Mouse (Mus musculus): Measurements from ENCODE around the gene Tead1. TPM values are rescaled to one million over a fixed set of nuclear protein-coding genes. Genes with fewer than 3 reads are reported as not detected.

Gene Tead1
- polyA plus RNA-seq, 1 experiment from 2014 or later: 36.2 TPM

GRCm38 (mm10) chr7:112779636-112780035 lies 100.5 kb downstream of the Tead1 start:
- peaks cover 28% of the 10 kb centered on the region for H3K4me1 ChIP-seq (ENCODE audit: control insufficient read depth, insufficient read depth, low read length)
- WGBS: 41% methylated on average over 6 of the region's 6 CpGs
- no peaks in the 10 kb centered on the region for H3K9me3 ChIP-seq (ENCODE audit: control insufficient read depth, low read depth, low read length)
- no peak for ATAC-seq (ENCODE audit: insufficient number of reproducible peaks, insufficient read depth, low FRiP score, low read depth)
- H3K9ac ChIP-seq (replicated peaks; ENCODE audit: low read depth, low read length): no peak overlapping the region
- no peak overlapping the region for H3K4me3 ChIP-seq (ENCODE audit: low read depth, low read length)
- no peak overlapping the region for H3K4me2 ChIP-seq (replicated peaks; ENCODE audit: low read depth, low read length)
- no peak overlapping the region for H3K27ac ChIP-seq (ENCODE audit: low read length)
- H3K27me3 ChIP-seq (ENCODE audit: control insufficient read depth, insufficient read depth, low read length): no peaks in the 10 kb centered on the region
- no peaks in the 10 kb centered on the region for H3K36me3 ChIP-seq (ENCODE audit: control insufficient read depth, insufficient read depth, low read length)

- no peak overlapping the region for H3K9ac ChIP-seq (replicated peaks; ENCODE audit: low read depth, low read length)
- no peaks in the 10 kb centered on the region for H3K36me3 ChIP-seq (ENCODE audit: control insufficient read depth, insufficient read depth, low read length)
- H3K4me1 ChIP-seq (ENCODE audit: control insufficient read depth, insufficient read depth, low read length): peaks cover 21% of the 10 kb centered on the region
- H3K27me3 ChIP-seq (ENCODE audit: control insufficient read depth, insufficient read depth, low read length): no peaks in the 10 kb centered on the region
- no peak overlapping the region for H3K27ac ChIP-seq (ENCODE audit: low read length)
- no peaks in the 10 kb centered on the region for H3K9me3 ChIP-seq (ENCODE audit: control insufficient read depth, low read depth, low read length)
- ATAC-seq (ENCODE audit: insufficient number of reproducible peaks, insufficient read depth, low FRiP score, low read depth): no peak
- no peak overlapping the region for H3K4me2 ChIP-seq (replicated peaks; ENCODE audit: low read depth, low read length)
- WGBS: 66% methylated on average over 6 of the region's 6 CpGs
- no peak overlapping the region for H3K4me3 ChIP-seq (ENCODE audit: low read depth, low read length)
Observed at GRCm38 (mm10) chr7:112780910-112781309, 101.8 kb downstream of the Tead1 start.

DNA sequence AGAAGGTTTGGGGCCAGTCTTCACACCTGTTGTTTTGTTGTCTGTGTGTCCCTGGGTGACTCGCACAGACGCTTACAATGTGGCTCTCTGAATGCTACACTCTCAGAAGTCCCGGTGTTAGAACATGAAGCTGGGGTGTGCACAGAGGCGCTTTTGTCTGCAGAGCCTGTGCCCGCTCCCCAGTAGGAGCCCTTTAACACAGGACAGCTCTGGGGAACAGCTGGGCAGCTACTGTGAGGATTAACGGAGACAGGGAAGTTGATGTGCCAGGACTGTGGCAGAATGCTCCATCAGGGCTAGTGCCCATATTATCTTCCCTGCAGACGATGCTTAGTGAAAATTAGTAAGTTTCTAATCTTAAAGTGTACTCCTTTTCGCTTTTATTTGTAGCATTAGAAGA lies 102.9 kb downstream of the Tead1 start:
- no peak overlapping the region for H3K9ac ChIP-seq (replicated peaks; ENCODE audit: low read depth, low read length)
- no peak overlapping the region for H3K4me2 ChIP-seq (replicated peaks; ENCODE audit: low read depth, low read length)
- no peaks in the 10 kb centered on the region for H3K27me3 ChIP-seq (ENCODE audit: control insufficient read depth, insufficient read depth, low read length)
- peaks cover 25% of the 10 kb centered on the region for H3K4me1 ChIP-seq (ENCODE audit: control insufficient read depth, insufficient read depth, low read length)
- H3K36me3 ChIP-seq (ENCODE audit: control insufficient read depth, insufficient read depth, low read length): no peaks in the 10 kb centered on the region
- no peak overlapping the region for H3K27ac ChIP-seq (ENCODE audit: low read length)
- no peaks in the 10 kb centered on the region for H3K9me3 ChIP-seq (ENCODE audit: control insufficient read depth, low read depth, low read length)
- no peak for ATAC-seq (ENCODE audit: insufficient number of reproducible peaks, insufficient read depth, low FRiP score, low read depth)
- 82% methylated on average over 8 of the region's 8 CpGs for WGBS
- H3K4me3 ChIP-seq (ENCODE audit: low read depth, low read length): no peak overlapping the region

- WGBS: 86% methylated on average over 3 of the region's 3 CpGs
- Histone ChIP-seq H3K4me1 (ENCODE audit: control insufficient read depth, insufficient read depth, low read length) (peaks cover 41% of the 10 kb centered on the region), H3K27ac (ENCODE audit: low read length) (no peak overlapping the region)
Observed at GRCm38 (mm10) chr7:112784278-112784677, 105.2 kb downstream of the Tead1 start.

DNA sequence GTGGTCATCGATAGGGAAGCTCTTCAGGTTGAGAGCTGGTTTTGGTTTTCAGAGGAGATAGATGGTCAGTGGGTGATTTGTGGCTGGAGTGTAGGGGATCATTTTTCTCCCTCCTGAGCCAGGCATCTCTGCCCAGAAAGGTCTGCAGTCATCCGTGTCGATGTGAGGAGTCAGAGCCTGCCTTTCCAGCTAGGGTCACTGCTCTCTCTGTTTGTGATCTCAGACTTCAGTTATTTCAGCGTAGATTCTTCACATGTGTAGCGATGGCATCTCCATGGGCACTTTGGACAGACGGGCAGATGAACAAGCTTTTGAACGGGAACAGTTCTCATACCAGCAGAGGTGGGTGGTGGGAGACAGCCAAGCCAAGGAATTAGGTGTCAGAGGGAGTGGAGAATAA lies 106.2 kb downstream of the Tead1 start:
- Histone ChIP-seq H3K4me2 (replicated peaks; ENCODE audit: low read depth, low read length) (no peak overlapping the region), H3K36me3 (ENCODE audit: control insufficient read depth, insufficient read depth, low read length) (no peaks in the 10 kb centered on the region), H3K4me3 (ENCODE audit: low read depth, low read length) (no peak overlapping the region), H3K9me3 (ENCODE audit: control insufficient read depth, low read depth, low read length) (no peaks in the 10 kb centered on the region), H3K4me1 (ENCODE audit: control insufficient read depth, insufficient read depth, low read length) (peaks cover 47% of the 10 kb centered on the region), H3K9ac (replicated peaks; ENCODE audit: low read depth, low read length) (no peak overlapping the region), H3K27me3 (ENCODE audit: control insufficient read depth, insufficient read depth, low read length) (no peaks in the 10 kb centered on the region), H3K27ac (ENCODE audit: low read length) (no peak overlapping the region)
- WGBS: 75% methylated on average over 7 of the region's 7 CpGs
- ATAC-seq (ENCODE audit: insufficient number of reproducible peaks, insufficient read depth, low FRiP score, low read depth): no peak

More at GRCm38 (mm10) chr7:112784278-112784677, 105.2 kb downstream of the Tead1 start:
- Histone ChIP-seq H3K36me3 (ENCODE audit: control insufficient read depth, insufficient read depth, low read length) (no peaks in the 10 kb centered on the region), H3K4me2 (replicated peaks; ENCODE audit: low read depth, low read length) (no peak overlapping the region), H3K9me3 (ENCODE audit: control insufficient read depth, low read depth, low read length) (no peaks in the 10 kb centered on the region), H3K4me3 (ENCODE audit: low read depth, low read length) (no peak overlapping the region), H3K9ac (replicated peaks; ENCODE audit: low read depth, low read length) (no peak overlapping the region), H3K27me3 (ENCODE audit: control insufficient read depth, insufficient read depth, low read length) (no peaks in the 10 kb centered on the region)
- no peak for ATAC-seq (ENCODE audit: insufficient number of reproducible peaks, insufficient read depth, low FRiP score, low read depth)

DNA sequence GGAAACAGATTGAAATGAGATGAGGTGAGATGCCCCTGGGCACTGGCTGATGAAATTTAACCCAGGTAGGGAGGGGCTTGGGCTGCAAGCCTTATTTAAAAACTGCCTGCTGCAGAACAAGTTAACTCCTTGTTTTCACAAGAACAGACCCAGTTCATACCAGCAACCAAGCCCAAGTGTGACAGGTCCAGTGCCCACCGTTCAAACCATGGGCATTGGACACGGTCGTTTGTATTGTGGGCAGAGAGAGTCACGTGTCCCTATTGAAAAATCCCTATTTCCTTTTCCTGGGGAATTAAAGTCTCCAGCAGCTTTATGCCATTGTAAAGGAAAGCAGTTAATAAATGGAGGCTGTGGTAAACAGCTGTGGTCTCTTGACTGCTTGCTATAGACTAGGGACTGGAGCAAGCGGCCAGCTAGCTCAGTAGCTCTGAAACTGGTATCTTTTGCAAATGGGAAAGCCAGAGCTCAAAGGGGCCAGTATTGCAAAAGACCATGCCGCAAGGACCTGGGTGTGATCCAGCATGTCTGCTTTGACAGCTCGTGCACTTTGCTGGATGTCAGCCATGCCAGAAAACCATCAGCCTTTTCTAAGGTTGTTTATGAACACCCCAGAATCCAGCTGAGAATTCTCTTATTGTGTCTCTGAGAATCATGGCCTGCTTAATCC lies 107.6 kb downstream of the Tead1 start:
- Histone ChIP-seq H3K4me3 (ENCODE audit: low read depth, low read length) (no peak overlapping the region), H3K4me2 (replicated peaks; ENCODE audit: low read depth, low read length) (no peak overlapping the region), H3K4me1 (ENCODE audit: control insufficient read depth, insufficient read depth, low read length) (peaks cover 45% of the 10 kb centered on the region), H3K27ac (ENCODE audit: low read length) (no peak overlapping the region), H3K9ac (replicated peaks; ENCODE audit: low read depth, low read length) (no peak overlapping the region), H3K36me3 (ENCODE audit: control insufficient read depth, insufficient read depth, low read length) (no peaks in the 10 kb centered on the region), H3K9me3 (ENCODE audit: control insufficient read depth, low read depth, low read length) (no peaks in the 10 kb centered on the region), H3K27me3 (ENCODE audit: control insufficient read depth, insufficient read depth, low read length) (no peaks in the 10 kb centered on the region)
- no peak for ATAC-seq (ENCODE audit: insufficient number of reproducible peaks, insufficient read depth, low FRiP score, low read depth)
- WGBS: 55% methylated on average over 7 of the region's 7 CpGs

DNA sequence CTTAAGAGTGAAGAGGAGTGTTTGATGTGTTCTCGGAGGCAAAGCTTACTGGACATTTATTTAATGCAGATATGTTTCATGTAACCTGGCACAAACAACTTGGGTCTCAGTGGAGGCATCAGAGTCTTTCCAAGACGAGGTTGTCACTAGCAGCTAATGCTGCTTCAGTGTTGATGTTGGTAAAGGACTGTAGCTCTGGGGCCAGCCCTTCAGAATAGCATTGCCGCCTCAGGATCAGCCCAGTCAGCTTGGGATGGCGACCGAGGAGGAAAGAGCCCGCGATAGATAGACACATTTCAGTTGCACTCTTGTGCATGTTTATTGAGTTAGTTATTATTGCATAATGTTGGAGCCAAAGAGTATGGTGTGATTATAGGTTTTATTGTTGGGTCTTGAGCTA lies 108.2 kb downstream of the Tead1 start:
- ATAC-seq (ENCODE audit: insufficient number of reproducible peaks, insufficient read depth, low FRiP score, low read depth): no peak
- Histone ChIP-seq H3K27ac (ENCODE audit: low read length) (no peak overlapping the region; the same call in 1 of the 2 replicates), H3K9ac (replicated peaks; ENCODE audit: low read depth, low read length) (no peak overlapping the region), H3K4me3 (ENCODE audit: low read depth, low read length) (no peak overlapping the region), H3K4me1 (ENCODE audit: control insufficient read depth, insufficient read depth, low read length) (peaks cover 45% of the 10 kb centered on the region), H3K4me2 (replicated peaks; ENCODE audit: low read depth, low read length) (no peak overlapping the region), H3K27me3 (ENCODE audit: control insufficient read depth, insufficient read depth, low read length) (no peaks in the 10 kb centered on the region), H3K9me3 (ENCODE audit: control insufficient read depth, low read depth, low read length) (no peaks in the 10 kb centered on the region), H3K36me3 (ENCODE audit: control insufficient read depth, insufficient read depth, low read length) (no peaks in the 10 kb centered on the region)
- 72% methylated on average over 7 of the region's 7 CpGs for WGBS

GRCm38 (mm10) chr7:112788321-112788751 lies 109.2 kb downstream of the Tead1 start:
- ATAC-seq (ENCODE audit: insufficient number of reproducible peaks, insufficient read depth, low FRiP score, low read depth): peak; percentile 88
- Histone ChIP-seq H3K27me3 (ENCODE audit: control insufficient read depth, insufficient read depth, low read length) (no peaks in the 10 kb centered on the region), H3K36me3 (ENCODE audit: control insufficient read depth, insufficient read depth, low read length) (no peaks in the 10 kb centered on the region), H3K4me1 (ENCODE audit: control insufficient read depth, insufficient read depth, low read length) (peaks cover 46% of the 10 kb centered on the region), H3K4me3 (ENCODE audit: low read depth, low read length) (no peak overlapping the region), H3K4me2 (replicated peaks; ENCODE audit: low read depth, low read length) (no peak overlapping the region), H3K9ac (replicated peaks; ENCODE audit: low read depth, low read length) (no peak overlapping the region), H3K9me3 (ENCODE audit: control insufficient read depth, low read depth, low read length) (no peaks in the 10 kb centered on the region), H3K27ac (ENCODE audit: low read length) (peak overlapping the region; percentile 75; the same call in 1 of the 2 replicates)
- WGBS: 39% methylated on average over 7 of the region's 7 CpGs

DNA sequence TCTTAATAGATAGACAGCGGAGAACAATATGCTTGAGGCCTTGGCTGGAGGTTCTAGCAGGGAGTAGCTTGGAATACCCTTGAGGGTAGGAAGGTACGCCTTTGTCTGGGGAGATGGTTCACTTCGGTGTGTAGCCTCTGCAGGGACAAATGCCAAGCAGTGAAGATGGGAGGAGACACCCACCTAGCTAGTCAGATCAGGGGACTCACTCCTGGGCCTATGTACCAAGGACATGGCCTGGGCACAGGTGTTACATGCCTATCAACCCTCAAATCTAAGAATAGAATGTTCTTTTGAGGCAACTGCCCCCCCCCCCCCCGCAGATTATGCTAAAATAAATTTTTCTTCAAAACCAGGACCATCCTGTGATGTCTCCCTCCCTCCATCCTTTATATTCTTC lies 110.6 kb downstream of the Tead1 start:
- WGBS: 86% methylated on average over 4 of the region's 4 CpGs
- Histone ChIP-seq H3K4me3 (ENCODE audit: low read depth, low read length) (no peak overlapping the region), H3K4me1 (ENCODE audit: control insufficient read depth, insufficient read depth, low read length) (peaks cover 59% of the 10 kb centered on the region), H3K27ac (ENCODE audit: low read length) (peak overlapping the region; percentile 75; the same call in 1 of the 2 replicates), H3K36me3 (ENCODE audit: control insufficient read depth, insufficient read depth, low read length) (no peaks in the 10 kb centered on the region), H3K27me3 (ENCODE audit: control insufficient read depth, insufficient read depth, low read length) (no peaks in the 10 kb centered on the region), H3K9me3 (ENCODE audit: control insufficient read depth, low read depth, low read length) (no peaks in the 10 kb centered on the region), H3K4me2 (replicated peaks; ENCODE audit: low read depth, low read length) (no peak overlapping the region), H3K9ac (replicated peaks; ENCODE audit: low read depth, low read length) (no peak overlapping the region)
- ATAC-seq (ENCODE audit: insufficient number of reproducible peaks, insufficient read depth, low FRiP score, low read depth): no peak

Measured in stomach, embryonic 14.5 days (tissue).